Mouse (Mus musculus) erythroblast, embryonic 14.5 days (primary cell): ENCODE results near the gene Rfc4. TPM values are rescaled to one million over a fixed set of nuclear protein-coding genes. Genes with fewer than 3 reads are reported as not detected.

Source experiments
- polyA plus RNA-seq: library from polyadenylated mRNA; stranded (reverse); fragments of >175 nt; gene quantifications from 2 replicates; pipeline ENCODE4 v1.2.3, GENCODE M21; 2012

Rfc4 gene
- polyA plus RNA-seq, 1 experiment: 4.7 TPM

Other genes with a start within 250 kb of the Rfc4 start
- gene Ahsg, start 236.5 kb downstream of the Rfc4 start, polyA plus RNA-seq: 0.93 and 1.4 TPM in 2 replicates
- not detected in 2 replicates for gene Fetub, start 209.4 kb downstream of the Rfc4 start, polyA plus RNA-seq
- not detected in 2 replicates for gene Hrg, start 176.7 kb downstream of the Rfc4 start, polyA plus RNA-seq
- 0.02 TPM in 1 of 2 replicates, not detected in the other for gene Kng2, start 98.3 kb downstream of the Rfc4 start, polyA plus RNA-seq
- gene Kng1, start 69.9 kb downstream of the Rfc4 start, polyA plus RNA-seq: 0.05 TPM in 1 of 2 replicates, not detected in the other
- 0.41 and 0.50 TPM in 2 replicates for gene Eif4a2, start 20.3 kb downstream of the Rfc4 start, polyA plus RNA-seq
- gene Adipoq, start 18.8 kb upstream of the Rfc4 start, polyA plus RNA-seq: not detected in 2 replicates
- not detected in 2 replicates for gene St6gal1, start 97.0 kb upstream of the Rfc4 start, polyA plus RNA-seq